Mouse (Mus musculus): ENCODE results near the gene Antxrl. TPM values are rescaled to one million over a fixed set of nuclear protein-coding genes. Genes with fewer than 3 reads are reported as not detected.

Antxrl gene
- polyA plus RNA-seq, 1 experiment: not detected

DNA sequence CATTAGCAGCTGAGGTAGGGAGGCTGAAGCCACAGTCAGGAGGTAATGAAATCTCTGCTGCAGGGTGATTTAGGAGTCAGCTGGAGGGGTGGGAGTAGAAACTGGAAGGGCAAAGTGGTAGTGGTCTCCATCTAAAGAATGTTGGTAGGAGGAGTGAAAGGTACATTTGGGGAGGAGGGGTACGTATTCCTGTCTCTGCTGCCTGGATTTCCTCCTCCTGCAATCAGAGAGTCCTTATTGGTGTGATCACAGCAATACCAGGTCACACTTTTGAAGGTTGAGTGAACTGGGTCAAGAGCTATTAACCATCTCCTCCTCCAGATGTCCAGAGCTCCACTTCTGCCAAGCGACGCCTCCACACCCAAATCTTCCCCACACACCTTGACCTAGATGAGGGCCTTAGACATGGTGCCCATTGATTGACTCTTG, 68.4 kb downstream of the Antxrl start:
- Histone ChIP-seq H3K27ac (ENCODE audit: insufficient read depth, low read depth, low read length) (no peak overlapping the region), H3K4me3 (ENCODE audit: insufficient read depth, low read length) (no peak overlapping the region), H3K4me1 (ENCODE audit: control insufficient read depth, insufficient read depth, low read length) (no peaks in the 10 kb centered on the region)
- no peak for TF ChIP-seq CTCF (IDR thresholded peaks at IDR 0.05; ENCODE audit: low read depth, low read length)
- no peak for TF ChIP-seq POLR2A (IDR thresholded peaks at IDR 0.05; ENCODE audit: borderline replicate concordance, low read depth, low read length)

DNA sequence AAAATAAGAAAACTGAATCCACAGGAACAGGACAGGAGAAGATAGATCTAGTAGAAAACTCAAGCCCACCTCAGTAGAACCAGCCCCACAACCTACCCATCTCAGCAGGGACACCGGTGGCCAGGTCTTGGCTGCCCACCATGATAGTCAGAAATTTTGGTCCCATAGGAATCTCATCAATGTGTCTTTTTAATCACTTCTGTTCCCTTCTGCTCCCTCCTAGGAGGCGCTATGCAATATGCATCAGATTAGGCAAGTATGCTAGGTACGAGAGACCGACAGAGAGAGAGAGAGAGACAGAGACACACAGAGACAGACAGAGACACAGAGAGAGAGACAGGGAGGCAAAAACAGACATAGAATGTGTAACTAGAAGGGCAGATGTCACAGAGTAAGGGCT, 69.2 kb downstream of the Antxrl start:
- no peak overlapping the region for H3K27ac ChIP-seq (ENCODE audit: insufficient read depth, low read depth, low read length)
- TF ChIP-seq CTCF (IDR thresholded peaks at IDR 0.05; ENCODE audit: low read depth, low read length): no peak
- TF ChIP-seq POLR2A (IDR thresholded peaks at IDR 0.05; ENCODE audit: borderline replicate concordance, low read depth, low read length): no peak
- no peak overlapping the region for H3K4me3 ChIP-seq (ENCODE audit: insufficient read depth, low read length)
- no peaks in the 10 kb centered on the region for H3K4me1 ChIP-seq (ENCODE audit: control insufficient read depth, insufficient read depth, low read length)

Other genes starting within 250 kb of the Antxrl start
- not detected in 2 replicates for gene Gdf10, start 129.1 kb upstream of the Antxrl start, polyA plus RNA-seq (2012; ENCODE audit: insufficient read depth, insufficient read length, missing spikeins)
- not detected in 2 replicates for gene Gdf2, start 111.7 kb upstream of the Antxrl start, polyA plus RNA-seq (2012; ENCODE audit: insufficient read depth, insufficient read length, missing spikeins)
- gene Rbp3, start 98.7 kb upstream of the Antxrl start, polyA plus RNA-seq (2012; ENCODE audit: insufficient read depth, insufficient read length, missing spikeins): not detected in 2 replicates
- not detected in 2 replicates for gene Zfp488, start 73.9 kb upstream of the Antxrl start, polyA plus RNA-seq (2012; ENCODE audit: insufficient read depth, insufficient read length, missing spikeins)
- gene Gm30083, start 37.5 kb upstream of the Antxrl start, polyA plus RNA-seq (2012; ENCODE audit: insufficient read depth, insufficient read length, missing spikeins): not detected in 2 replicates
- gene Gm5460, start 35.9 kb upstream of the Antxrl start, polyA plus RNA-seq (2012; ENCODE audit: insufficient read depth, insufficient read length, missing spikeins): not detected in 2 replicates
- not detected in 2 replicates for gene Anxa8, start 33.3 kb downstream of the Antxrl start, polyA plus RNA-seq (2012; ENCODE audit: insufficient read depth, insufficient read length, missing spikeins)
- not detected in 2 replicates for gene A630023A22Rik, start 50.0 kb downstream of the Antxrl start, polyA plus RNA-seq (2012; ENCODE audit: insufficient read depth, insufficient read length, missing spikeins)
- not detected in 2 replicates for gene Npy4r, start 99.8 kb downstream of the Antxrl start, polyA plus RNA-seq (2012; ENCODE audit: insufficient read depth, insufficient read length, missing spikeins)
- not detected in 2 replicates for gene Gprin2, start 148.9 kb downstream of the Antxrl start, polyA plus RNA-seq (2012; ENCODE audit: insufficient read depth, insufficient read length, missing spikeins)
- not detected in 2 replicates for gene Syt15, start 166.9 kb downstream of the Antxrl start, polyA plus RNA-seq (2012; ENCODE audit: insufficient read depth, insufficient read length, missing spikeins)